Mouse (Mus musculus) heart, embryonic 14.5 days (tissue): ENCODE measurements around the gene Ccl4. TPM values are rescaled to one million over a fixed set of nuclear protein-coding genes. Genes with fewer than 3 reads are reported as not detected.

Experiments
- ATAC-seq: fragments of 200-750 bp; cut with Nextera tagmentation; 2 replicates; pipeline ENCODE4 v1.8.0; 2017; ENCODE audit warnings: low read depth, moderate TSS enrichment; ENCODE audit not compliant: insufficient number of reproducible peaks, insufficient read depth, low FRiP score
- H3K27ac ChIP-seq, 2 experiments: fragments of 200-500 bp in 1 of 2; fragments of 300-500 bp in 1 of 2; sonication (generic) in 1 of 2; replicated peaks in 1 of 2; 2 replicates each; pipeline ENCODE4 v1.5.1; 2012 to 2014; ENCODE audit warnings: low read depth in 2 of 2, low read length in 2 of 2, control low read depth in 1 of 2, mild to moderate bottlenecking in 1 of 2, mixed read lengths in 1 of 2; ENCODE audit not compliant: control insufficient read depth in 1 of 2, insufficient read depth in 1 of 2
- H3K27me3 ChIP-seq: fragments of 300-500 bp; sonication (generic); 2 replicates; pipeline ENCODE4 v1.6.1; 2014; ENCODE audit warnings: mild to moderate bottlenecking, low read length, control low read depth; ENCODE audit not compliant: control insufficient read depth, insufficient read depth
- H3K36me3 ChIP-seq: fragments of 300-500 bp; sonication (generic); 2 replicates; pipeline ENCODE4 v1.6.1; 2014; ENCODE audit warnings: mild to moderate bottlenecking, control low read depth, low read length, mixed read lengths; ENCODE audit not compliant: control insufficient read depth, insufficient read depth
- H3K4me1 ChIP-seq, 2 experiments: fragments of 200-500 bp in 1 of 2; fragments of 300-500 bp in 1 of 2; sonication (generic) in 1 of 2; 2 replicates each; pipeline ENCODE4 v1.6.1; 2012 to 2014; ENCODE audit warnings: low read length in 2 of 2, control low read depth in 1 of 2, mixed read lengths in 1 of 2; ENCODE audit not compliant: control insufficient read depth in 2 of 2, insufficient read depth in 2 of 2
- H3K4me2 ChIP-seq: fragments of 300-500 bp; sonication (generic); 2 replicates; pipeline ENCODE4 v1.6.1; 2014; ENCODE audit warnings: mild to moderate bottlenecking, low read length
- H3K4me3 ChIP-seq, 2 experiments: fragments of 200-500 bp in 1 of 2; fragments of 300-500 bp in 1 of 2; sonication (generic) in 1 of 2; 2 replicates each; pipeline ENCODE4 v1.5.1; 2012 to 2014; ENCODE audit warnings: low read length in 2 of 2, mild to moderate bottlenecking in 2 of 2, control low read depth in 1 of 2, low read depth in 1 of 2, moderate library complexity in 1 of 2; ENCODE audit not compliant: control insufficient read depth in 1 of 2, insufficient read depth in 1 of 2
- H3K9ac ChIP-seq: fragments of 300-500 bp; sonication (generic); 2 replicates; pipeline ENCODE4 v1.6.1; 2014; ENCODE audit warnings: mild to moderate bottlenecking, low read length
- H3K9me3 ChIP-seq: fragments of 300-500 bp; sonication (generic); 2 replicates; pipeline ENCODE4 v1.6.1; 2016; ENCODE audit warnings: low read length, control low read depth; ENCODE audit not compliant: control insufficient read depth
- WGBS: fragments of 180-500 bp; shearing (Covaris S2); extraction: QIAGEN DNeasy Blood & Tissue Kit; methylation state at CpG from one replicate; pipeline ENCODE4 v1.1.7; 2014; 5-methylcytosine and 5-hydroxymethylcytosine counted together
- polyA plus RNA-seq: library from polyadenylated mRNA; unstranded; fragments of >200 nt; fragmentation: Nextera tagmentation; extraction: Ambion mirVana; gene quantifications from 2 replicates; pipeline ENCODE4 v1.2.1, GENCODE M21; 2014

The Ccl4 gene
- polyA plus RNA-seq, 1 experiment from 2014 or later, result 0.54 TPM

- Histone ChIP-seq H3K9me3 (0 out of 2 replicates have a peak, but pooled peaks cover 3% of the 10 kb centered on the region), H3K4me1 (no peaks in the 10 kb centered on the region), H3K4me2 (no peak within 1 kb of the TSS), H3K9ac (no peak within 1 kb of the TSS), H3K4me3 (no peak within 1 kb of the TSS), H3K27me3 (no peaks in the 10 kb centered on the region), H3K36me3 (no peaks in the 10 kb centered on the region), H3K27ac (no peak within 1 kb of the TSS)
- ATAC-seq, result no peak
- 59% methylated on average over 1 of the region's 1 CpGs for WGBS
Observed at GRCm38 (mm10) chr11:83645521-83645920, 16.9 kb upstream of the Ccl4 start, which contains the start of gene Rpl9-ps1. Gene Rpl9-ps1 (minus strand): TSS chr11:83645621.

- Histone ChIP-seq H3K27ac (no peak overlapping the region), H3K4me2 (no peak overlapping the region), H3K4me3 (no peak overlapping the region), H3K36me3 (no peaks in the 10 kb centered on the region), H3K9ac (no peak overlapping the region), H3K4me1 (no peaks in the 10 kb centered on the region), H3K27me3 (no peaks in the 10 kb centered on the region), H3K9me3 (0 out of 2 replicates have a peak, but pooled peaks cover 3% of the 10 kb centered on the region)
- no peak for ATAC-seq
- 87% methylated on average over 6 of the region's 6 CpGs for WGBS
Observed at GRCm38 (mm10) chr11:83646356-83647149, 15.8 kb upstream of the Ccl4 start.

GRCm38 (mm10) chr11:83649305-83649841 is 13.0 kb upstream of the Ccl4 start, which contains the start of gene Ccl3:
Gene Ccl3 (minus strand): TSS chr11:83649355.
- H3K27me3 ChIP-seq, result no peaks in the 10 kb centered on the region
- H3K4me3 ChIP-seq, result no peak within 1 kb of the TSS
- 58% methylated on average over 8 of the region's 8 CpGs for WGBS
- no peak for ATAC-seq
- no peak within 1 kb of the TSS for H3K4me2 ChIP-seq
- H3K36me3 ChIP-seq, result no peaks in the 10 kb centered on the region
- no peak within 1 kb of the TSS for H3K9ac ChIP-seq
- H3K27ac ChIP-seq, result no peak within 1 kb of the TSS
- 0 out of 2 replicates have a peak, but pooled peaks cover 3% of the 10 kb centered on the region for H3K9me3 ChIP-seq
- peaks cover 0 to 6% of the 10 kb centered on the region in 2 experiments; a peak in 2 of 4 replicates for H3K4me1 ChIP-seq

GRCm38 (mm10) chr11:83654606-83655005 is 7.8 kb upstream of the Ccl4 start:
- no peak for ATAC-seq
- H3K36me3 ChIP-seq, result no peaks in the 10 kb centered on the region
- WGBS, result 78% methylated on average over 8 of the region's 8 CpGs
- H3K27me3 ChIP-seq, result no peaks in the 10 kb centered on the region
- H3K9ac ChIP-seq, result no peak overlapping the region
- peaks cover 0 to 6% of the 10 kb centered on the region in 2 experiments; a peak in 2 of 4 replicates for H3K4me1 ChIP-seq
- H3K9me3 ChIP-seq, result no peaks in the 10 kb centered on the region
- H3K27ac ChIP-seq, result no peak overlapping the region
- no peak overlapping the region for H3K4me2 ChIP-seq
- H3K4me3 ChIP-seq, result no peak overlapping the region

- Histone ChIP-seq H3K4me1 (peaks cover 0 to 6% of the 10 kb centered on the region in 2 experiments; a peak in 2 of 4 replicates), H3K9ac (no peak overlapping the region), H3K36me3 (no peaks in the 10 kb centered on the region), H3K9me3 (no peaks in the 10 kb centered on the region), H3K4me3 (no peak overlapping the region), H3K27me3 (no peaks in the 10 kb centered on the region), H3K4me2 (no peak overlapping the region), H3K27ac (no peak overlapping the region)
- no peak for ATAC-seq
- WGBS, result 69% methylated on average over 3 of the region's 3 CpGs
Observed at GRCm38 (mm10) chr11:83657508-83657907, 4.9 kb upstream of the Ccl4 start.

- H3K4me3 ChIP-seq, result no peak overlapping the region
- no peak for ATAC-seq
- H3K27me3 ChIP-seq, result no peaks in the 10 kb centered on the region
- H3K9me3 ChIP-seq, result no peaks in the 10 kb centered on the region
- WGBS, result 72% methylated on average over 6 of the region's 6 CpGs
- no peaks in the 10 kb centered on the region for H3K36me3 ChIP-seq
- no peak overlapping the region for H3K27ac ChIP-seq
- H3K9ac ChIP-seq, result no peak overlapping the region
- no peaks in the 10 kb centered on the region for H3K4me1 ChIP-seq
- no peak overlapping the region for H3K4me2 ChIP-seq
Observed at GRCm38 (mm10) chr11:83658797-83659196, 3.6 kb upstream of the Ccl4 start.

- Histone ChIP-seq H3K4me1 (no peaks in the 10 kb centered on the region), H3K36me3 (no peaks in the 10 kb centered on the region), H3K9me3 (no peaks in the 10 kb centered on the region), H3K9ac (no peak overlapping the region), H3K27ac (no peak overlapping the region), H3K4me3 (no peak overlapping the region), H3K4me2 (no peak overlapping the region), H3K27me3 (no peaks in the 10 kb centered on the region)
- no peak for ATAC-seq
- 73% methylated on average over 5 of the region's 5 CpGs for WGBS
Observed at GRCm38 (mm10) chr11:83663532-83663931, 1.1 kb downstream of the Ccl4 start.
